Mouse (Mus musculus): ENCODE results near the gene Katna1. TPM values are rescaled to one million over a fixed set of nuclear protein-coding genes. Genes with fewer than 3 reads are reported as not detected.

Katna1 gene
- polyA plus RNA-seq (2014; fragmentation: Illumina TruSeq; extraction: RNeasy Lipid Tissue Mini Kit (QIAGEN cat#74804); ENCODE audit: insufficient read depth, low read depth, low replicate concordance): 25.0 TPM

DNA sequence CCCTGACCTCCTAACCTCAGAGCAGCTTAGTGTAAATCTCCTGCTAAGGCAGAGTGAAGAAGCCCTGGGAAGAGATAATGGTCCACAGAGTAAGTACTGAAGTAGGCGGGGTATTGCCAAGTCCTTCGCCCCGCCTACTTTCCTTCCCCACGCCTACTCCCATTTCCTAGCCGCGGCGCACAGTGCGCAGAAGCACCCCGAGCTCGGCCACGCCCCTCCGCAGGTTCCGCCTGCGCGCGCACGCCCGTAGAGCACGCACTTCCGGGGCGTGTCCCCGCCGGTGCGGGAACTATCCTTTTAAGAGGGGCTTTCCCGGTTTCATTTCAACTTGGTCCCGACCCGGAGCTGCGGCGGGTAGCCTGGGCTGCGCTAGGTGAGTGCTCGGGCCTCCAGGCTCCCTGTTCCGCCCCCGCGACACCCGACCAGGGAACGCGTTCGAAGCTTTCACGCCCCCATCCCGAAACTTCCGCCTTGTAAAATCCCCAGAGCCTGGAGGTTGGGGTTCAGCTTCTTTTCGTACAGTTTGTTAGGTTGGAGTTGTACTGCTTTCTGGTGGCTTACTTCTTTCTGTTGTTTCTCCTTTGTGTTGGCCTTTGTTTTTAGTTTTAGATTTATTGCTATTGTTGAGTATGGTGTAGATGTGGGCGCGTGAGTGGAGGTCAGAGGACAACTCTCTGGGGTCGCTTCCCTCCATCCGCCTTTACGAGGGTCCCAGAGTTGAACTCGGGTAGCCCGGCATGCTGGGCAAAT, at the start of gene Katna1:
Gene Katna1 (plus strand): TSS at position 250 of the 750 bp plus-strand sequence.

DNA sequence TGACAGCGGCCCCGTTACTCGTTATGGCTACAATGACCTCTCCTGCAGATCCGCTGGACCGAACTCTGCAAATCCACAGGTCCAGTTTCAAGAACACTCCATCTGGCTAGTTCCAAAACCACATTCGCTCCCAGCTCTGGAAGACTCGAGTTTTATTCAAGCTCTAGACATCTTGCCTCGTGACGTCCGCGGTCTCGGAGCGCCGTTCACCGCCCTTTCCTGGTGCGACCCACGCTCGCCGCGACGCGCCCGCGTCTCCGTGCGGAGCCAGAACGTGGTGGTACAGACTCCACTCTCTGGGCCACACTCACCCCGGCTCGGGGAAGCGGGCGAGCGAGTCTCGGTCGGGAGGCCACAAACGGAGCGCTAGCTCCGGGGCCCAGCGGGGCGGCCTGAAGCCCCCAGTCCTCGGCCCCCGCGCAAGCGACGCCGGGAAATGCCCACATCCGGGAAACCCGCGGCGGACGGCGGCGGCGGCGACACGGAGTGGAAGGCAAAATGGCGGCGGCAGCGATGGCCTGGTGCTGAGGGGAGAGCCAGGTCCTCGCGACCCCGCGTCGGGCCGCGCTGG, 45.0 kb upstream of the Katna1 start, which contains the start of the genes Pcmt1 and Lats1:
Gene Pcmt1 (minus strand): TSS at position 406 of the 571 bp plus-strand sequence.
Gene Lats1 (plus strand): TSS at position 484 of the 571 bp plus-strand sequence.

DNA sequence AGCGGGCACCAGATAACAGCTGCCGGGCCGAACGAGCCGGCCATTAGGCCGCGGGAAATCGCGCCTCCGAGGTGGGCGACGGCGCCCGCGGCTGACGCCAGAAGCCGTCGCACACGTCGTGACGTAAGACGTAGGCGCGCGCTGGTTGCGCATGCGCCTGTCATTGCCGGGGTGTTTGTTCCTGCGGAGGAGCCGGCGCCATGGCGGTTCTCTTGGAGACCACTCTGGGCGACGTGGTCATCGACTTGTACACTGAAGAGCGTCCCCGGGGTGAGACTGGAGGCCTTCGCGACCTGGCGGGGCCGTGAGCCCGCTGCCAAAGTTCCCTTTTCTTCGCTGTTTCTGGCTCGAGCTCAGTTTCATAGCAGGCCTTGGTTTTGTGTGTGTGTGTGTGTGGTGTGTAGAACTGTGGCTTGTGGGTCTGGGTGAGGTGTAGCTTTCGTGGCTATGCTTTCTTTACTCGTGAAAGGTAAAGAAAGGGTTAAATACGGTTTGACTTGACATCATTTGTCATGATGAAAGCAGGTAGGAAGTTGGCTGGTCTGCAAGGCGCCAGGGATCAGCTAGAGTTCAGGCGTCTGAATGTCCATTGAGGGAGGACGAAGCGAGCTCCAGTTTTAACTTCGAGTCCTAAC, 67.1 kb downstream of the Katna1 start, which contains the start of the genes Ginm1 and Ppil4:
Gene Ginm1 (minus strand): TSS at position 74 of the 635 bp plus-strand sequence.
Gene Ppil4 (plus strand): TSS at position 141 of the 635 bp plus-strand sequence.

Other genes starting within 250 kb of the Katna1 start
- gene Lrp11, start 136.2 kb upstream of the Katna1 start, polyA plus RNA-seq (2014; fragmentation: Illumina TruSeq; extraction: RNeasy Lipid Tissue Mini Kit (QIAGEN cat#74804); ENCODE audit: insufficient read depth, low read depth, low replicate concordance): 1.9 TPM
- gene Nup43, start 58.5 kb upstream of the Katna1 start, polyA plus RNA-seq (2014; fragmentation: Illumina TruSeq; extraction: RNeasy Lipid Tissue Mini Kit (QIAGEN cat#74804); ENCODE audit: insufficient read depth, low read depth, low replicate concordance): 7.4 TPM
- gene Pcmt1, start 44.9 kb upstream of the Katna1 start, polyA plus RNA-seq (2014; fragmentation: Illumina TruSeq; extraction: RNeasy Lipid Tissue Mini Kit (QIAGEN cat#74804); ENCODE audit: insufficient read depth, low read depth, low replicate concordance): 50.9 TPM
- gene Lats1, start 44.8 kb upstream of the Katna1 start, polyA plus RNA-seq (2014; fragmentation: Illumina TruSeq; extraction: RNeasy Lipid Tissue Mini Kit (QIAGEN cat#74804); ENCODE audit: insufficient read depth, low read depth, low replicate concordance): 7.0 TPM
- 77.0 TPM for gene Ginm1, start 66.8 kb downstream of the Katna1 start, polyA plus RNA-seq (2014; fragmentation: Illumina TruSeq; extraction: RNeasy Lipid Tissue Mini Kit (QIAGEN cat#74804); ENCODE audit: insufficient read depth, low read depth, low replicate concordance)
- 13.0 TPM for gene Ppil4, start 66.9 kb downstream of the Katna1 start, polyA plus RNA-seq (2014; fragmentation: Illumina TruSeq; extraction: RNeasy Lipid Tissue Mini Kit (QIAGEN cat#74804); ENCODE audit: insufficient read depth, low read depth, low replicate concordance)
- gene Zc3h12d, start 106.5 kb downstream of the Katna1 start, polyA plus RNA-seq (2014; fragmentation: Illumina TruSeq; extraction: RNeasy Lipid Tissue Mini Kit (QIAGEN cat#74804); ENCODE audit: insufficient read depth, low read depth, low replicate concordance): 1.1 TPM
- gene Tab2, start 230.2 kb downstream of the Katna1 start, polyA plus RNA-seq (2014; fragmentation: Illumina TruSeq; extraction: RNeasy Lipid Tissue Mini Kit (QIAGEN cat#74804); ENCODE audit: insufficient read depth, low read depth, low replicate concordance): 26.6 TPM